Mouse (Mus musculus): ENCODE measurements around the gene Tgfbi.

The Tgfbi gene

DNA sequence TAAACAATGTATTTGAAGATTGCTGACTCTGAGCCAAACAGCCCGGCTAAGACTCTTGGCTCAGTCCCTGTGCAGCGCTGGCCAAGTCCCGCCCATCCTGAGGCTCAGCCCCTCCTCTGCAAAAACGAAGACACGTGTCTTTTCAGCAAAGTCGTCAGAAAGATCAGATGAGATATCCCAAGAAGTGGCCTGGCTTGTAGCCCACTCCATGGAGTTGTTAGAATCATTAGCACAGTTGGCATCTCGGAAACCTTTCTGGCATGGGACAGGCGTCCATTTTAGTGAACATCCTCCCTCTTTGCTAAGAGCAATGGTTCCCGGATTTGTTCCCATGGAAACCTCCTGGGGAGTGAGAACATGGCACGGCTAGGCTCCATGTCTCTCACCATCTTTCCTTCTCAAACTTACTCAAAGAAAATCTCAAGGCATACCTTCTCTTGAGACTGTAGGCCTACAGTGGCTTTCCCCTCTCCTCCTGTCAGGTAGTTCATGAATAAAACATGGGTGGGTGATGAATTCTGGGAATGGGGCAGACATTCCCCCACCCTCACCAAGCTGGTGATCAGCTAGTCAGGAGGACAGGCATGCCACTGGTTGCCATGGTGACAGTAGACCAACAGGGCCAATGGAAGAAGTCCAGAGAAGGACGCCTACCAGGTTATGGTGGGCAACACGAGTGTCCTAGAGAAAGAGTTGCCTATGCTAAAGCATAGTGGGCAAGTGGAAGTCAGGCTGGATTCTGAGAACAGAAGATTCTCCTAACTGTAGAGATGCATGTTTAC is 11.3 kb upstream of the Tgfbi start:
- DNase-seq (ENCODE audit: low spot score), result peak; percentile 57

DNA sequence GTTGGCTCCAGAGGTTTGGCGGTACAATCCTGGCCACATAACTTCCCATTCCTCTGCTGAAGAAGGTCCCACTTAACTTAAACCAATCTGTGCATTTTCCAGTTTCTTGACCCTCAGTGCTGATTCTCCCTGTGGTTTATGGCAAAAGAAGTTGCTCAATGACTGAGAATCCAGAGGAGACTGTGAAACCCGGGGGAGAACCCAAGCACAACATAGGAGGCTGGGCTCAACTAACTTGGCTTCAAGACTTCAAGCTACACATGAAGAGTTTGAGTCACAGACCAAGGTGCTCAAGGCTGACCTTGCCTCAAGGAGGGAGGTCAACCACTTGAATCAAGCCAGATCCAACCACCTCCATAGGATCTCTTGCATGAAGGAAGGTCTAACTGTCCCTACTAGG is 9.8 kb upstream of the Tgfbi start:
- no peak for DNase-seq (ENCODE audit: low spot score)

GRCm38 (mm10) chr13:56600216-56600890 is 9.0 kb upstream of the Tgfbi start:
- no peak for DNase-seq (ENCODE audit: low spot score)

- no peak for DNase-seq (ENCODE audit: low spot score)
These were observed 8.1 kb upstream of the Tgfbi start for GRCm38 (mm10) chr13:56601199-56601598.

- no peak for DNase-seq (ENCODE audit: low spot score)
These were observed 3.8 kb upstream of the Tgfbi start for GRCm38 (mm10) chr13:56605503-56605902.

- DNase-seq (ENCODE audit: low spot score), result no peak
These were observed 2.6 kb upstream of the Tgfbi start for GRCm38 (mm10) chr13:56606724-56607123.

GRCm38 (mm10) chr13:56607225-56607624 is 2.1 kb upstream of the Tgfbi start:
- DNase-seq (ENCODE audit: low spot score), result no peak

DNA sequence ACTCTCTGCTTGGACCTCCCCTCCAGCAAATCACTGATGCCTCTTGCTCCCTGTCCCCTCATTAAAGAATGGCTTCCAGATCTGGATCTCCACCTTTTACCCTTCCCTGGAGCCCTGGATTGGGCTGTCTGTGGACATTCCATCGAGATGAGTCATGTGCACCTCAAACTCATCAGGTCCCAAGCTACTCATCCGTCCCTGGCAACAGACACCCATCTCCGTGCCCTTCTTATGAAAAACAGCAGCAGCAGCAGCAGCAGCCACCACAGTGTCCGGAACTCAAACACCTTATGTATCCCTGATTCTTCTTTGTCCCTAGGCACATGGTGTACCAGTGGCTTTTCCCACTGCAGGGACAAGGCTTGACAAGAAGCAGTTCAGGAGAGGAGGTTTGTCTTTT is 1.5 kb upstream of the Tgfbi start:
- no peak for DNase-seq (ENCODE audit: low spot score)

DNA sequence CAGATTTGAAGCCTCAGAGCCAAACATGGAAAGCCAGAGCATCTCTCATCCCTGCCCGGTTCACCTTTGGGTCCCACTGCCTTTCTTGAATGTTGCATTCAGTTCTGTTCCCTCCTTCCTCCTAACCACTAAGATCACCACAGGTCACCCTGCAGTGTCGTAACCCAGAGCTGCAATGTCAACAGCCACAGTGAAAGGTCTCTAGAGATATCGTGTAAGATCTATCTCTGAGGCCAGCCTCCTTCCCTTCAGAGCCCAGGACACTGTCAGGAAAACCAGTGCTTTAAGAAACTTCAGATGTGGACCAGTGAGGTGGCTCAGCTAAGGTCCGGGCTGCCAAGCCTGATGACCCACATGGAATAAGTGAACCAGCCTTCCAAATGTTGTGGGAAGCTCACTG is 1.8 kb downstream of the Tgfbi start:
- DNase-seq (ENCODE audit: low spot score), result no peak

- peak; percentile 48 for DNase-seq (ENCODE audit: low spot score)
These were observed 2.4 kb downstream of the Tgfbi start for GRCm38 (mm10) chr13:56611741-56612140.

GRCm38 (mm10) chr13:56612331-56612730 is 3.0 kb downstream of the Tgfbi start:
- DNase-seq (ENCODE audit: low spot score), result no peak

DNA sequence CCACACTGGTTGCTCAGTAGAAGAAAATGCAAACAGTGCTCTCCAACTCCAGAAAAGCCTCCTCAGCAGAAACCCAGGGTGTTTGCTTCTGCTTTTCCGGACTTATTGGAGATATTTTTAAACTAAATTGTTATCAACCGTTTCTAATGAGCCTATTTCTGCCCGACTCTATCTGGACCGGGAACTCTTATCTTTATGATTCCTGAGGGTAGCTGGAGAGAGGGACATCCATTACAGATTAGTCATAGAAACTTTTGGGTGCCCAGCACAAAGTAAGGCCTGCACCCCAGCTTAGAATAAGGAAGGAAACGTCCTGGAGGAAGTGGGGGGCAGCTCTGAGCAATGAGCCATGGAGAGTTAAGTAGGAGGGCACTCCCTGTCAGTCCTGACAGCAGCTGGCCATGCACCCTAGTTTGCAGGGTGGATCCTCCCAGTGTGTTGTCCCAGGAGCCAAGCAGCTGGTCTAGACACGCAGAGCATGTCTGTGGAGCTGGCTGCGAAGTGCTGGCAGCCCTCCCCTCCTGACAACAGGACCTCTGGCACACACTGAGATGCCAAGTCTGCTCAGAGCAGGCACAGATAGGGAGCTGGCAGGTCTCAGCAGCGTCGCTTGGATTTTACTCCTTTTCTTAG is 4.2 kb downstream of the Tgfbi start:
- no peak for DNase-seq (ENCODE audit: low spot score)

DNA sequence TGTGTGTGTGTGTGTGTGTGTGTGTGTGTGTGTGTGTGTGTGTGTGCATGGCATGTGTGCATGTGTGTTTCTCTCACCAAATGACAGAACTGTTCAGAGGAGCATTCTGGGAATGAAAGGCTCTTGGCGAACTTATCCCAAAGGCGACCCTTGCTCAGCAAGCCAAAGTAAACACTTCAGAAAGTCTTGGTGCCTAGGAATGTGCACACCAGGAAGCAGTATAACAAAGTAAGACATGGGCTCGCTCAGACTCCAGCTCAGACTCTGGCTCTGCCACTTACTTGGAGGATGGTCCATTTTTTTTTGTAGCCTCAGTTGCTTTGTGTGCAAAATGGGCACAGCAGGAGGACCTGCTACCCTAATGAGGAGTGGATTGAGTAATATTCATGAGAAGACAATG is 5.4 kb downstream of the Tgfbi start:
- no peak for DNase-seq (ENCODE audit: low spot score)

DNA sequence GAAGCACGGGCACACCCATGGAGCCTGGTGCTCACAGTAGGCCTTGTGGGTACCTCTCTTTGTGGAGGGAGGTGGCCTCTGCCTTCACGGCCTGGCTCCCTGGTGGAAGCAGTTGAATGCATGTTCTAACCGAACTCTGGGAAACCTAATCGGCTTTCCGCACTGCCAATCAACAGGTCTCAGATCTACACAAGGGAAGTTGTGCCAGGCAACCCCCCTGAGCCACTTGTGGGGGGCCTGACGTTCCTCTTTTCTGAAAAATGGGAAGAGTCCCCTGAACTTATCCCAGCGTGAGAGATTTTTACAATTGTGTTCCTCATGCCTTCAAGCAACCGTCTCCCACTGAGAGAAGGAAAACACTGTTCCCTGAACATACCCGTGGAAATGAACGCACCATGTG is 5.9 kb downstream of the Tgfbi start:
- DNase-seq (ENCODE audit: low spot score), result no peak

GRCm38 (mm10) chr13:56615864-56616263 is 6.5 kb downstream of the Tgfbi start:
- no peak for DNase-seq (ENCODE audit: low spot score)

DNA sequence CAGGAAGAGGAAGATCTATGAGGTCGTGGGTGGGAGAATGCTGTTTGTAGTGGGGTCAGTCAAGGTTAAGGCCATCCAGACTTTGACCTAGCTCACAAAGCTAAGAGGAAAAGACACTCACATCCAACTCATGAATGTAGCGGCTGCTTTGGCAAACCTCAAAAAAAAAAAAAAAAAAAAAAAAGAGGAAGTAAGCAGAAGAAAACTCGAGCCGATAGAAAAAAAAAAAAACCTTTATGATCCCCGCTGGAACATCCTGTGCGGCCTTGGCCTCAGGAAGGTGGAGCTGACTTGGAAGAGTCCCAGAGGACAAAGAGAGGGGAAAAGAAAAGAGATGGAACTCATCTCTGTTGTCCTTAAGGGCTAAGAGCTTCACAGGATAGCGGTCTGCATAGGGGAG is 7.1 kb downstream of the Tgfbi start:
- no peak for DNase-seq (ENCODE audit: low spot score)

- no peak for DNase-seq (ENCODE audit: low spot score)
These were observed 7.9 kb downstream of the Tgfbi start for GRCm38 (mm10) chr13:56617197-56617596.

DNA sequence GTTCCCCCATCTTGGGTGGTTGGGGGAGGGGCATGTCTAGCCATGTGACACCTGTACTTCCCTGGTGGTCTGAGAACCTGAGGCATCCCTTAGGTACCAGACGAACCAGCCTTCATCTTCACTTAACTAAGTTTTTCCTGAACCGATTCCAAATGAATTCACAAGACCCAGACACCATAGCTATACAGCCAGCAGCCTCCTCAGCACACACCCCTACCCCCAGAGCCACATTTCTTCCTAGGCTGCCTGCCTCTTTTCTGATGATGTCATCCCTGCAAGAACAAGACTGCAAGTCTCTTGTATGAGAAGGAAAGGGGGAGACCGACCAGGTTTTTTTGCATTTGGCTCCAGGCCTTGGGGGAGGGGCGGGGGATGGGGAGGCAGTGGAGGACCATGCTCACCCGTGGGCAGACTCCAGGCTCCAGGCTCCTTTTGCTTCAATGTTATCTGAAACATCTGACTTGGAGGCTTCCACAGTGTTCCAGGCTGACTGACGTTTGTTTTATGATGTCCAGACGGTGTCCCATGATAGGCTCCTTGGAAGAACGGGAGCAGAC is 13.0 kb downstream of the Tgfbi start:
- DNase-seq (ENCODE audit: low spot score), result no peak

- peak; percentile 70 for DNase-seq (ENCODE audit: low spot score)
These were observed 17.2 kb downstream of the Tgfbi start for GRCm38 (mm10) chr13:56626524-56626923.

GRCm38 (mm10) chr13:56630081-56630480 is 20.8 kb downstream of the Tgfbi start:
- no peak for DNase-seq (ENCODE audit: low spot score)

- no peak for DNase-seq (ENCODE audit: low spot score)
These were observed 21.2 kb downstream of the Tgfbi start for GRCm38 (mm10) chr13:56630552-56630951.

- no peak for DNase-seq (ENCODE audit: low spot score)
These were observed 22.0 kb downstream of the Tgfbi start for GRCm38 (mm10) chr13:56631332-56631731.

- DNase-seq (ENCODE audit: low spot score), result no peak
These were observed 24.9 kb downstream of the Tgfbi start for GRCm38 (mm10) chr13:56634139-56634615.

Measured in lung, postnatal 25 days (tissue).